Mouse (Mus musculus) cerebellum, adult 8-10 months (tissue): ENCODE data around the gene Crybb3.

Source experiments
- DNase-seq: peaks from one replicate; pipeline ENCODE4 v3.0.0; 2022

Crybb3 gene

GRCm38 (mm10) chr5:113102455-113102854 lies 21.1 kb upstream of the Crybb3 start:
- DNase-seq = no peak

GRCm38 (mm10) chr5:113101457-113101856 lies 20.1 kb upstream of the Crybb3 start:
- no peak for DNase-seq

- no peak for DNase-seq
Observed at GRCm38 (mm10) chr5:113100422-113100821, 19.0 kb upstream of the Crybb3 start.

- peak; percentile 86 for DNase-seq
Observed at GRCm38 (mm10) chr5:113099546-113099945, 18.2 kb upstream of the Crybb3 start.

GRCm38 (mm10) chr5:113097551-113097950 lies 16.2 kb upstream of the Crybb3 start:
- no peak for DNase-seq

GRCm38 (mm10) chr5:113095456-113095855 lies 14.1 kb upstream of the Crybb3 start:
- DNase-seq = no peak

- DNase-seq = no peak
Observed at GRCm38 (mm10) chr5:113092406-113092805, 11.0 kb upstream of the Crybb3 start.

- peak; percentile 35 for DNase-seq
Observed at GRCm38 (mm10) chr5:113091162-113091561, 9.8 kb upstream of the Crybb3 start.

GRCm38 (mm10) chr5:113090750-113091149 lies 9.4 kb upstream of the Crybb3 start:
- DNase-seq = no peak

GRCm38 (mm10) chr5:113090077-113090690 lies 8.8 kb upstream of the Crybb3 start:
- no peak for DNase-seq

GRCm38 (mm10) chr5:113087465-113087864 lies 6.1 kb upstream of the Crybb3 start:
- DNase-seq = no peak

- DNase-seq = peak; percentile 27
Observed at GRCm38 (mm10) chr5:113086990-113087389, 5.6 kb upstream of the Crybb3 start.

- peak; percentile 39 for DNase-seq
Observed at GRCm38 (mm10) chr5:113086439-113086838, 5.1 kb upstream of the Crybb3 start.

- no peak for DNase-seq
Observed at GRCm38 (mm10) chr5:113085931-113086330, 4.5 kb upstream of the Crybb3 start.

- no peak for DNase-seq
Observed at GRCm38 (mm10) chr5:113084309-113084708, 2.9 kb upstream of the Crybb3 start.

GRCm38 (mm10) chr5:113082356-113083168 lies 1.2 kb upstream of the Crybb3 start:
- DNase-seq = no peak

- no peak for DNase-seq
Observed at GRCm38 (mm10) chr5:113081020-113081419, 364 bp downstream of the Crybb3 start.

- peak; percentile 43 for DNase-seq
Observed at GRCm38 (mm10) chr5:113079783-113080182, 1.6 kb downstream of the Crybb3 start.

GRCm38 (mm10) chr5:113078686-113079085 lies 2.7 kb downstream of the Crybb3 start:
- DNase-seq = no peak

GRCm38 (mm10) chr5:113070017-113070416 lies 11.4 kb downstream of the Crybb3 start, which contains the start of gene Crybb2:
TSS of gene Crybb2 (minus strand) at chr5:113070117.
- DNase-seq = no peak

GRCm38 (mm10) chr5:113054308-113054707 lies 27.1 kb downstream of the Crybb3 start:
- DNase-seq = peak; percentile 88

- DNase-seq = no peak
Observed at GRCm38 (mm10) chr5:113050581-113051185, 30.7 kb downstream of the Crybb3 start.

- DNase-seq = no peak
Observed at GRCm38 (mm10) chr5:113049876-113050275, 31.5 kb downstream of the Crybb3 start.
